Mouse (Mus musculus): Measurements from ENCODE around the gene Ptpn9. TPM values are rescaled to one million over a fixed set of nuclear protein-coding genes. Genes with fewer than 3 reads are reported as not detected.
A peak's percentile ranks its signal among the peaks of the same experiment; 100 is the strongest.

The Ptpn9 gene
- polyA plus RNA-seq, 1 experiment from 2014 or later = 21.4 TPM

- no peaks in the 10 kb centered on the region for H3K4me1 ChIP-seq (replicated peaks)
- WGBS = 96% methylated on average over 2 of the region's 2 CpGs
- H3K27ac ChIP-seq = no peak overlapping the region
- H3K9me3 ChIP-seq = no peaks in the 10 kb centered on the region
- peaks cover 46% of the 10 kb centered on the region for H3K36me3 ChIP-seq
- no peak overlapping the region for H3K4me3 ChIP-seq
- DNase-seq (ENCODE audit: low spot score) = no peak
- H3K27me3 ChIP-seq (ENCODE audit: insufficient read depth, poor library complexity, severe bottlenecking) = no peaks in the 10 kb centered on the region
Measured at GRCm38 (mm10) chr9:57064164-57064563, 69.4 kb downstream of the Ptpn9 start.

GRCm38 (mm10) chr9:57068266-57068665 is 73.5 kb downstream of the Ptpn9 start:
- DNase-seq (ENCODE audit: low spot score) = no peak
- WGBS = 64% methylated on average over 3 of the region's 3 CpGs
- H3K4me3 ChIP-seq = no peak overlapping the region
- no peak overlapping the region for H3K27ac ChIP-seq
- H3K27me3 ChIP-seq (ENCODE audit: insufficient read depth, poor library complexity, severe bottlenecking) = no peaks in the 10 kb centered on the region
- H3K9me3 ChIP-seq = no peaks in the 10 kb centered on the region
- H3K36me3 ChIP-seq = peaks cover 13% of the 10 kb centered on the region
- H3K4me1 ChIP-seq (replicated peaks) = peaks cover 13% of the 10 kb centered on the region

- Histone ChIP-seq H3K27me3 (ENCODE audit: insufficient read depth, poor library complexity, severe bottlenecking) (no peaks in the 10 kb centered on the region), H3K27ac (no peak overlapping the region), H3K4me1 (replicated peaks) (peaks cover 24% of the 10 kb centered on the region), H3K36me3 (peaks cover 7% of the 10 kb centered on the region; the same call in 1 of the 2 replicates), H3K9me3 (no peaks in the 10 kb centered on the region), H3K4me3 (no peak overlapping the region)
- WGBS = 67% methylated on average over 1 of the region's 1 CpGs
- no peak for DNase-seq (ENCODE audit: low spot score)
Measured at GRCm38 (mm10) chr9:57070262-57070661, 75.5 kb downstream of the Ptpn9 start.

GRCm38 (mm10) chr9:57070800-57071545 is 76.2 kb downstream of the Ptpn9 start:
- DNase-seq (ENCODE audit: low spot score) = no peak
- H3K27me3 ChIP-seq (ENCODE audit: insufficient read depth, poor library complexity, severe bottlenecking) = no peaks in the 10 kb centered on the region
- no peaks in the 10 kb centered on the region for H3K9me3 ChIP-seq
- H3K4me3 ChIP-seq = peak overlapping the region; percentile 92
- no peaks in the 10 kb centered on the region for H3K36me3 ChIP-seq
- WGBS = 31% methylated on average over 5 of the region's 5 CpGs
- peak overlapping the region; percentile 95 for H3K27ac ChIP-seq
- peaks cover 24% of the 10 kb centered on the region for H3K4me1 ChIP-seq (replicated peaks)

- Histone ChIP-seq H3K36me3 (no peaks in the 10 kb centered on the region), H3K9me3 (no peaks in the 10 kb centered on the region), H3K27me3 (ENCODE audit: insufficient read depth, poor library complexity, severe bottlenecking) (no peaks in the 10 kb centered on the region), H3K27ac (peak within 1 kb of the TSS; percentile 95), H3K4me3 (peak within 1 kb of the TSS; percentile 92), H3K4me1 (replicated peaks) (peaks cover 24% of the 10 kb centered on the region)
- peak; percentile 85 for DNase-seq (ENCODE audit: low spot score)
- under 1% methylated on average over 34 of the region's 34 CpGs for WGBS
Measured at GRCm38 (mm10) chr9:57071801-57072351, 77.2 kb downstream of the Ptpn9 start, which contains the start of gene Sin3a. TSS of gene Sin3a (plus strand) at chr9:57072040.

DNA sequence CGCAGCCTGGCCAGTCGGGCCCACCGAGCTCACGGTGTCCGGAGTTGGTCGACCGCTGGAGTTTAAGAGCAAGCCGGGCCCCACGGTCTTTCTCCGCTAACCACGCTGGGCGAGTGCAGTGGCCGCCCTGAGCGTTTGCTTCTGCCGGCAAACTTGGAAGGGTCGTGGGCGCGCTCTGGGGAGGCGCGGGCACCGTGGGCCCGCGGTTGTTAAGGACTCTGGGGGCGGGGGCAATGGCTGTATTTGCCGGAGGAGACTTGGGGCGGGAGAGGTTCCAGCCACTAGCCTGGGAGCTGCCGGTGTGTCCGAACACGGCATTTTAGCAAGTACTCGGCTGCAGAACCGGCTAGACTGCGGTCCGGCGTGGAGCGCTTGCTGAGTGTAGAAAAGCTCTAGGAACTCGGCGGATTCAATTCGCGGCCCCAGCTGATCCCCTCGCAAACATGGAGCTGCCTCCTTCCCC is 77.8 kb downstream of the Ptpn9 start:
- under 1% methylated on average over 40 of the region's 40 CpGs for WGBS
- DNase-seq (ENCODE audit: low spot score) = no peak
- Histone ChIP-seq H3K4me3 (peak overlapping the region; percentile 92), H3K4me1 (replicated peaks) (peaks cover 31% of the 10 kb centered on the region), H3K36me3 (no peaks in the 10 kb centered on the region), H3K9me3 (no peaks in the 10 kb centered on the region), H3K27ac (peak overlapping the region; percentile 95), H3K27me3 (ENCODE audit: insufficient read depth, poor library complexity, severe bottlenecking) (no peaks in the 10 kb centered on the region)

GRCm38 (mm10) chr9:57072989-57073789 is 78.5 kb downstream of the Ptpn9 start:
- peaks cover 38% of the 10 kb centered on the region for H3K4me1 ChIP-seq (replicated peaks)
- peak overlapping the region; percentile 95 for H3K27ac ChIP-seq
- WGBS = under 1% methylated on average over 54 of the region's 54 CpGs
- DNase-seq (ENCODE audit: low spot score) = peak; percentile 96
- peak overlapping the region; percentile 92 for H3K4me3 ChIP-seq
- no peaks in the 10 kb centered on the region for H3K9me3 ChIP-seq
- no peaks in the 10 kb centered on the region for H3K27me3 ChIP-seq (ENCODE audit: insufficient read depth, poor library complexity, severe bottlenecking)
- H3K36me3 ChIP-seq = no peaks in the 10 kb centered on the region

- no peaks in the 10 kb centered on the region for H3K36me3 ChIP-seq
- WGBS = under 1% methylated on average over 15 of the region's 15 CpGs
- peak overlapping the region; percentile 92 for H3K4me3 ChIP-seq
- no peaks in the 10 kb centered on the region for H3K27me3 ChIP-seq (ENCODE audit: insufficient read depth, poor library complexity, severe bottlenecking)
- peak overlapping the region; percentile 93 for H3K27ac ChIP-seq
- no peaks in the 10 kb centered on the region for H3K9me3 ChIP-seq
- DNase-seq (ENCODE audit: low spot score) = no peak
- H3K4me1 ChIP-seq (replicated peaks) = peaks cover 38% of the 10 kb centered on the region
Measured at GRCm38 (mm10) chr9:57073790-57074094, 79.0 kb downstream of the Ptpn9 start.

DNA sequence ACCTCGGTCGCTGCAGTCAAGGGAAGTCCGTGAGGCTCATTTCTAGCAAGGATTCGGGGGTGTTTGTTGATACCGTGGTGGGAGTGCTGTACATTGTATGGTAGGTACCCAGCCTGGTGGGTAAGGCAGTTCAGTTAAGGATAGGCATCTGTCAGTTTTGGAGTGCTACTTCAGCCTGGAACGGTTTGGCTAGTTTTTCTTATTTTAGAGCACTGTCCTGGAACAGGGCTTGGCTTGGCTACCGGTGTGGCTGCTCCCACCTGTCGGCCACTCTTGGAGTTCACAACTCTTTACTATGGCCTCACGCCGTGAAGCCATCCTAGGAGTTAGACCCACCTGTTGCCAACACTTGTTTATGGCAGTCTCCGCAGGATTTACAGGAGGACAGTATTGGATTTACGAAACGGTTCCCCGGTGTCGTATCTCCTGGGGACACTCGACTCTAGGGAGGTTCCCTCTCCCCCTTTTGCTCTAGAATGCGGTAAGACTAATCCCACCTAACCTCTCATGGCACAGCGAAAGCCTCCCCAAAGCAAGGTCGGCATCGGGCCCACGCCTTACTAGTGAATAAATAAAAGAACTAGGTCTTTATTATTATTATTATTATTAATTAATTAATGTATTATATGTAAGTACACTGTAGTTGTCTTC is 79.6 kb downstream of the Ptpn9 start:
- H3K4me1 ChIP-seq (replicated peaks) = peaks cover 38% of the 10 kb centered on the region
- WGBS = 9% methylated on average over 21 of the region's 21 CpGs
- no peaks in the 10 kb centered on the region for H3K36me3 ChIP-seq
- peak overlapping the region; percentile 93 for H3K27ac ChIP-seq
- peak overlapping the region; percentile 92 for H3K4me3 ChIP-seq
- H3K27me3 ChIP-seq (ENCODE audit: insufficient read depth, poor library complexity, severe bottlenecking) = no peaks in the 10 kb centered on the region
- H3K9me3 ChIP-seq = no peaks in the 10 kb centered on the region
- DNase-seq (ENCODE audit: low spot score) = peak; percentile 41

- WGBS = 8% methylated on average over 17 of the region's 17 CpGs
- Histone ChIP-seq H3K9me3 (no peaks in the 10 kb centered on the region), H3K36me3 (0 out of 2 replicates have a peak, but pooled peaks cover 4% of the 10 kb centered on the region), H3K4me1 (replicated peaks) (peaks cover 38% of the 10 kb centered on the region), H3K27ac (peak overlapping the region; percentile 97), H3K27me3 (ENCODE audit: insufficient read depth, poor library complexity, severe bottlenecking) (no peaks in the 10 kb centered on the region), H3K4me3 (peak overlapping the region; percentile 92)
- peak; percentile 65 for DNase-seq (ENCODE audit: low spot score)
Measured at GRCm38 (mm10) chr9:57074822-57075603, 80.3 kb downstream of the Ptpn9 start.

- Histone ChIP-seq H3K36me3 (0 out of 2 replicates have a peak, but pooled peaks cover 4% of the 10 kb centered on the region), H3K27me3 (ENCODE audit: insufficient read depth, poor library complexity, severe bottlenecking) (no peaks in the 10 kb centered on the region), H3K27ac (peak overlapping the region; percentile 97), H3K9me3 (no peaks in the 10 kb centered on the region), H3K4me3 (peak overlapping the region; percentile 92), H3K4me1 (replicated peaks) (peaks cover 32% of the 10 kb centered on the region)
- under 1% methylated on average over 43 of the region's 43 CpGs for WGBS
- DNase-seq (ENCODE audit: low spot score) = peak; percentile 99
Measured at GRCm38 (mm10) chr9:57075681-57076381, 81.1 kb downstream of the Ptpn9 start.
